Mouse (Mus musculus) frontal cortex, postnatal 10 days (tissue): Measurements from ENCODE around the gene Ppfibp1.

Source experiments
- DNase-seq, 2 experiments: peaks; one replicate each; pipeline ENCODE4 v3.0.0; 2022; ENCODE audit warnings: low spot score in 2 of 2, mixed read lengths in 1 of 2

Ppfibp1 gene

DNA sequence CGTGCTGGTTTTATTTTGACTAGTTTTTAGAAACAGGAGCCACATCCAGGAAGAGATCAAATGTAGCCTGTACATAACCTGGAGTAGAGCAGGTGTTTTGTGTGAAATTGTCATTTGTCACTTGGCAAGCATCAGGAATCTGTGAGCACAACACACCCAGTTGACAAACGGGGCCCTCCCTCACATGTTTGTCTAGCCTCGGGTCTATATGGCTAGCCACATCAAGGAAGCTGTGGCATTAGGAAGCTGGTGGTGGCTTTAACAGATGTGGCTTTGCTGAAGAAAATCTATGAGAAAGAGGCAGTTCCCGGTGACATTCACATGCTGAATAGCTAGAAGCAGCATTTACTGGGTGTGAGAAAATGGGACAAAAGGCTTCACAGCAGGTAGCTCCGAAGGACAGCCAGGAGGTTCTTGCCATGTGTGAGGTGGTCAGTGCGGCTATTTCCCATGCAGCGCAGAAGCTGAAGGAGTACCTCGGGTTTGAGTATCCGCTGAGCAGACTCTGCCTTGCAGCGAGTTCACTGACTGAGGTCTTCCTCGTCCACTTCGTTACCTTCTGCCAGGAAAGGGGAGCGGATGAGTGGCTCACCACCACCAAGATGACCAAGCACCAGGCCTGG lies 144.1 kb downstream of the Ppfibp1 start, which contains the start of gene Rep15:
TSS of gene Rep15 (plus strand) at position 282 of the 623 bp plus-strand sequence.
- DNase-seq = no peak

DNA sequence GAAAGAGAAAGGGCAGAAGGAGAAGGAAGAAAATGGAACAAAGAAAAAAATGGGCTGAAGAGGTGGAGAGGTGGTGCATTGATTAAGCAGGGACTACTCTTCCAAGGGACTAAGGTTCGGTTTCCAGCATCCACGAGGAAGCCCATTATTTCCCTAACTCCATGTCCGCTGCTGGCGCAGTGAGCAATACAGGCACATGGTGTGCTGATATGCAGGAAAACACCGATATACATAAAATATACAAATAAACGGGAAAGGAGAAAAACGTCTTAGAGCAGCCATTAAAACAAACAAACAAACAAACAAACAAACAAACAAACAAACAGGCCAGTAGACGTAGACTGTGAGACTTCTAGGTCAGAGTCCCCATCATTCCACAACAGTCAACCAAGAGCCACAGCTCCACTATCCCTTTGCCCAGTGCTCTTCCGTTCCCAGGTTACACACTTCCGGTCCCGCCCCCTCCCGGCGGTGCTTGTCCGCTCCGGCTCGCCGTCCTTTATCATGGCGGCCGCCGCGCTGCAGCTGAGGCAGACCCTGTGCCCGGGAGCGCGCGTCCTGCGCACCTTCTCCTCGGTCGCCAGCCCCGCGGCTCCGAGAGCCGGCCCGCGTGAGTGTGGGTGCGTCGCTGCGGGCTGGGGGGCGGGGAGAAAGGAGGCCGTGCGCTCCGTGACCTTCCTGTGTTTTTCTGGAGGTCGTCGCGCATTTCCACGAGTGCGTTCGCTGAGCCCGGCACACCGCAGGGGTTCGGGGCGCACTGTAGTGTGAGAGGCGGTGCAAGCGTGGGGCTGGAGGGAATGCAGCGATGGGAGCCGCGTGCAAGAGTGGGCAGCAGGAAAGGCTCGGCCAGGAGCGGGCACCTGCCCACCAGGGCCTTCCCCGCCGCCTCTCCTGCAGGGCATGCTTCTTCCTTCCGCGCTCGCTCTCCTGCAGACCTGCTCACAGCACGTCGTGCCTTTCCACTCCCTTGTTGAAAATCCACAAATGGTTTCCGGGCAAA lies 154.3 kb downstream of the Ppfibp1 start, which contains the start of gene Mrps35:
TSS of gene Mrps35 (plus strand) at position 474 of the 1,000 bp plus-strand sequence.
- peak; percentile 82 to 88 for DNase-seq

DNA sequence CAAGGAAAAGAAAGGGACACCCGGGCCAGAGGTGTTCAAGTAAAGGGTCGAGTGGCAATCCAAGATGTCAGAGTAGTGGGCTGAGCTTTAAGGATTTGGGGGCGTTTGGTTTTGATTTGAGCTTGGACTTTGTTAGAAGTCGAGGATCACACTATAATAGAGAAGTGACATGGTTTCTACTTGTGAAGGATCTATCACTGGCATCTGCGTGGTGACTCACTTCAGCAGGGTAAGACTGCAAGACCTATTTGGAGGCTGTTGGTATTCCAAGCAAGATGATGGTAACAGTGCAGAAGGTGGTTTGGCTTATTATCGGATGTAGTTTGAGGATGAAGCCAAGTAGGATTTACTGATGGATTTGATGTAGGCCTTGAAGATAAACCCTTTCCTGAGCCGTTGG lies 155.3 kb downstream of the Ppfibp1 start:
- DNase-seq = no peak

DNA sequence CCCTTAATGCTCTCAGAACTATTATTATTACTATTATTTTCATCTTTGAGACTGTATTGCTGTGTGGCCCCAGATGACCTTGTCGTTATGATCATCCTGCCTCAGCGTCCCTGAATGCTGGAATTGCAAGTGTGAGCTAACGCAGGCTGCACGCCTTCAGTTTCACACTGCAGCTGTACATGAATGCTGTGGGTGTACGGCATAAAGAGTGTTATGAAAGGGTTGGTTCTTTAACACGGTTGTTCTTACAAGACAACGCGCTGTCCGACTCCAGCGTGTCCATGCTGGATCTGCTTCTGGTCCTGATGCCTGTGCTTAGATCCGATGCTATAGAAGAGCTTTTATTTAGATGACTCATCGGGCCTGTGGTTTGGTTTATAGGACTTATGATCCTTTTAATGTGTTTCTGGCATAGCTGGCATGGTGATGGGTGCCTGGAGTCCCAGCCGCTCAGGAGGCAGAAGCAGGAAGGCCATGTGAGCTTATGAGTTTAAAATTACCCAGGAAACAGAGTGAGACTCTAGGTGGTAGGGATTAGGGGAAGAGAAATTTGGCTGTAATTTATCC lies 161.0 kb downstream of the Ppfibp1 start:
- no peak for DNase-seq

DNA sequence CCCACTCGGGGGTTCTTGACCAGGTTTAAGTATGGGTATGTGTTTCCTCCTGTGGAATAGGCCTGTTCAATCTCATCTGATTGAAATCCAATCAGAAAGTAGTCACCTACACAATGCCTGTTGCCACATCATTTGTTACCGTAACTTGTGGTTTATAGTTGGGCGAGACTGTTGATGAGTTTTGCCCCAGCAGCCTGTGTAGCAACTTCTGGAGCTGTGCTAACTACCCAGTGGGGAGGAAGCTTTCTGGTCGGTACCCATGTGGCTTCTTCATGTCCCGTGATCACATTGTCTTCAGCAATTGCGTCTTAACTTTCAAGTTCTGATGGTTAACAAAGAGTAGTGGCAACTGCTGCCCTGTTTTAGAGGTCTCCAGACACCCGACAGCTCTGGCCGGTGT lies 163.4 kb downstream of the Ppfibp1 start:
- DNase-seq = no peak

DNA sequence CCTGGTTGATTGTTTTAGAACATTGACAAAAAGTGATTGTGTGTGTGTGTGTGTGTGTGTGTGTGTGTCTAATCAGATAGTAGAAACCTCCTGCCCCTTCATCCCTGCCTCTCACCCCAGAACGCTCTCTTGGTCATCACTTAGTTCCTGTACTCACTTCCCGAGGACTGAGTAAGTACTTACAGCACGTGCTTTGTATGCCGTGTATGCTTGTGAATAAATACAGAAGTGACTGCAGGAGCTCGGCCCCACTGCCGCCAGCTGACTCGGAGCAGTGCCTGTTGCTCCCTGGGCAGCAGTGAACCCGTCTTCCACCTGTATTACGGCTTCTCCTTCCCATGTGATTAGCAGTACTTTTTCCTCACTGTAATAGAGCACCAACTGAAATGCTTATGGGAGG lies 164.2 kb downstream of the Ppfibp1 start:
- DNase-seq = no peak

DNA sequence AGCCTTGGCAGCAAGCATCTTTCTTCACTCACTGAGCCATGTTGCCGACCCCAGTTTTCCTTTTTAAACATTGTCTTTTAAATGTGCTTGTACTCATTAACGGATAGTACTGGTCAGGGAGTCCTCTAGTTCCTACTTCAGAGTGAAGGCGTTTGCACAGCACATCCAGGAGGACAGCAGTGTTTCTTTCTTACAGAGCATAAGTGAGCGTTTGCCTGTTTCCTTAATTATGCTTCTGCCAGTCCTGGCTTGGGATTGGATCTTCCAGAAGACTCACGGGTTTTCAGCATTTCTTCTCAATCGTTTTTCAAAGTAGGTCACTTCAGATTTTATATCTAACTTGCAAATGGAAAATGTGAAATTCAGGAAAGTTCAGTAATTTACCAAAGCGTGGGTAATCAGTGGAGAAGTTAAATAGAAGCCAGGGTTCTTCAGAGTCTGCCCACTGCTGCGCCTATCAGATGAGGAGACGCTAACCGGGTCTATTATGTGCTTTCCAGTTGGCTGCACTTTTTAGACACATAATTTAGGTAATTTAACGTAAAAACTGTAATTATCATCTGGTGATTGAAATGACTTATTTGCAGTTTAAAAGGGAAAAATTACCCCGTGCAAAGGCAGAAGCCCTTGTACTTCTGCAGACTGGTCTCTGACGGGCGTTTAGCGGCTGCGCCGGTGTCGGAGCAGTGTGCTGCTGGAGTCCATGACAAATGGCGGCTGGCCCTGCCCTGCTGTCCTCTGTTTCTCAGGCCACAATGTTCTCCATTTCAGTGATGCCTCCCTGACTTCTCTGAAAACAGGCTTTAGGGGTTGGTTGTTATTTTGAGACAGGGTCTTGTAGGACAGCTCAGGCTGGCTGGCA lies 165.7 kb downstream of the Ppfibp1 start:
- no peak for DNase-seq

DNA sequence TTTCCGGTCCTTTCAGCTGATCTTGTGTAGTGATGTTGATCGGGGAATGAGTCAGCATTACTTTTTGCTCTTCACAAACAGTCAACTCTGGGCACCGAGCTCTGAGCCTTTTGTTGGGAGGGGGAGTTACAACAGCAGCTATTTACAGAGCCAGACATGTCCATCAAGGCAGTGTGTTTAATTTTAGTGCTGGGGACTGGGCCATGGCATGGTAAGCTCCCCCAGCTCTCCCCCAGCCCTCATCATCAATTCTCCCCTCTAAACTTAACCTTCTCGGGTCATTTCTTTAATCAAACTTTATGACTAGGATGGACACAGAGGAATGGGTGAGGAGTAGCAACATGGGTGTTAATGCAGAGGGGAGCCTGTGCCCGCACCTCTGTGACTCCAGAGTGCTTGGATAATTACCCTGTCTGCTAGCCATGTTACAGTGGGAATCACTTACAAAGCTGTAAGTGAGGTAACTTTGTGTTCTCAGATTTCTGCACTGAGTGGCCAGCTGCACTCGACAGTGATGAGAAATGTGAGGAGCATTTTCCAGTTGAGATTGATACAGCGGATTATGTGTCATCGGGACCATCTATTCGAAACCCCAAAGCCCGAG lies 167.2 kb downstream of the Ppfibp1 start:
- DNase-seq = no peak

DNA sequence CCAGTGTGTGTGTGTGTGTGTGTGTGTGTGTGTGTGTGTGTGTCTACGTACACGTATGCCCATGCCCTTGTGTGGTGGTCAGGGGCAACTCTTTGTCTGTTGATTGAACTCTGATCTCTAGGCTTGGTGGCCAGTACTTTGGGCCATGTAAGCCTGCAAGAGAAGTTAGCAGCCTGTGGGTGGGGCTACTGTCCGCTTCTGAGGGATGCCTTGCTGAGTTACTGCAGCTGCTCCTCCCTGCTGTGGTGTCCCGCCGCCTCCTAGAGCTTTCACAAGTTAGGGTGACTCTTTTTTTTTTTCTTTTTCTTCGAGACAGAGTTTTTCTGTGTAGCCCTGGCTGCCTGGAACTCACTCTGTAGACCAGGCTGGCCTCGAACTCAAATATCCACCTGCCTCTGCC lies 171.0 kb downstream of the Ppfibp1 start:
- no peak for DNase-seq

DNA sequence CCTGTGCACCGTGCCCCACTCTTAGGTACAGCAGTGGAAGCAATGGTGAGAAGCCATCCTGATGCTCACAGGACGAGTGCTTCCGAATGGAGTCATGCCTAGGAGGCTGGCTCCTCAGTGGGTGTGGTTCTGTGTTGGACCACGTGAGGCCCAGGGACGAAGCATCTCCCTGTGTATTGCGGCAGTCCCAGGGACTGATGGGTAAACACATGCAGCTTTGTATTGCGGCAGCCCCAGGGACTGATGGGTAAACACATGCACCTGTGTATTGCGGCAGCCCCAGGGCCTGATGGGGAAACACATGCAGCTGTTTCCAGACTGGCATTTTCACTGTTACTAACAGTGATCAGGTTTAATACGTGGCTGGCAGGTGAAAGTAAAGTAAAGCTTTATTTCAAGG lies 173.3 kb downstream of the Ppfibp1 start:
- DNase-seq = no peak

DNA sequence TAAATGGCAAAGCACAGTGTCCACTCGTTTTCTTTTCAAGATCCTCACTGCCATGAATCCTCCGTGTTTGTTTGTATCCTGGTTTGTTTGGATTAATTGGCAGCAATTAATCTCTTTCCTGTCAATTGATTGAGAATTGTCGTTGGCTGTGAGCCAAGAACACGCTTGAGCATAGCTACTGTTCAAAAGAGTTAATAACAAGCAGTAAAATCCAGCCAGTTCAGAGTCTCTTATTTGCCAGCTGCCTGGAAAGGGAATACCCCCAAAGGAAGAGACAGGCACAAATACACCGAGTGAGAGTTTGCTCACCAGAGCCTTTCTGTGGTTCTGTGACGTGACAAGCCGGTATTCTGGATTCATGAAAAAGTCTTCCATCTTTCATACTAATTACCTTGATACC lies 173.7 kb downstream of the Ppfibp1 start:
- DNase-seq = no peak

DNA sequence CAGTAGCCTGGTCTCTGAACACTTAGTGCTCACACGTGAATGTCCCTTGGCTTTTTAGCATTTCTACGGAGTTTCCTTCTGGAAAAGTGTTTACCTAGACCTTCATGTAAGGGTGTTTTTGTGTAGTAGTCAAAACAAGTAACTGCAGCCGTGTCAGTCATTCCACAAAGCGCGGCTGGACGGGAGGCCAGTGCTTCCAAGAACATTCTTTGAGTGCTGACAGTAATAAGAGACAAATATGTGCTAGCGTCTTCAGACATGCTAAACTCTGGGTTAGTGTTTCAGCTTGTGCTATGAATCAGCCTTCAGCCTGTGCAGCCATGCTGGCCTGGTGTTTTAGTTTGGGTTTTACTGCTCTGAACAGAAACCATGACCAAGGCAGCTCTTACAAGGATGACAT lies 174.4 kb downstream of the Ppfibp1 start:
- no peak for DNase-seq

DNA sequence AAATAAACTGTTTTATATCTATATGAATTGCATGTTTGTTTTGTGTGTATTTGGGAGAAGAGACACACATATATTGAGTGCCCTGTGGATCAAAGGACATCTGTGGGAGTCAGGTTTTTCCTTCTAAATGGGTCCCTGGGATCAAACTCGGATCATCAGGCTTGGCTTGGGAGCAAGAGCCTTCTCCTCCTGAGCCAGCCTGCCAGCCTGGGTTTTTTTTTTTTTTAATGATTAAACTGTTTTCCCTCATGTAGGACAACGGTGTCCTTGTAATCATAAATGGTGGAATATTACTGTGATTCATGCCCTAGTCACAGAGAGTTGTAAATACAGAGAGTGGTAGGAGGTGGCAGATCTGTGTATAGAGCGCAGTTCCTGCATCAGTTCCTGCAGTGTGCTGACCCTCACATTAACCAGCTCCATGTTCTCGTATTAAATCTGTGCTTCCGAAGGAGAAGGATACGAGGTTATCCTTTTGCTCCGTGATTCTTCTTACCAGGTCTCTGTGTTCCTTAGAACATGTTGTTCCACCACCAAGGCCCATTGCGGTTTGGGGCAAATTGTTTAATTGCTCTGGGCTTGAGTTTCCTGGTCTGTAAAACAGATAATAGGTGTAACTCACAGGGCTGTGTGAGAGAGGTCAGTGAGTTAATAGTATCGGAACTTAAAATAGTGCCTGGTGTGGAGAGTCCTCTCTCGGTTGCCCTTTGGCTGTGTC lies 176.1 kb downstream of the Ppfibp1 start:
- no peak for DNase-seq

DNA sequence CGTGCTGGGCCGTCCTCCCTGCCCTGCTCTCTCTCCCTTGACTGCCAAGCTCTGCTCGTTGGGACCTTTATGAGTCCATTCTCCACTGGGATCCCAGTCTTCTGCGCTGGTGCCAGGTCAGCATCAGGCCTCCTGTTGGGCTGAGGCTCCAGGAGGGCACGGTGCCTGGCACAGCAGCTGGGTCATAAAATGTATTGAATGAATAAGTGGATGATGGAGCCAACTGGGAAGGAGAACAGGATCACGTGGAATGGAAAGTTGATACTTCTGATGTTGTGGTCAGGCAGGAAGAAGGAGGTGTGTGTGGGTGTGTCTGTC lies 176.6 kb downstream of the Ppfibp1 start:
- DNase-seq = no peak

DNA sequence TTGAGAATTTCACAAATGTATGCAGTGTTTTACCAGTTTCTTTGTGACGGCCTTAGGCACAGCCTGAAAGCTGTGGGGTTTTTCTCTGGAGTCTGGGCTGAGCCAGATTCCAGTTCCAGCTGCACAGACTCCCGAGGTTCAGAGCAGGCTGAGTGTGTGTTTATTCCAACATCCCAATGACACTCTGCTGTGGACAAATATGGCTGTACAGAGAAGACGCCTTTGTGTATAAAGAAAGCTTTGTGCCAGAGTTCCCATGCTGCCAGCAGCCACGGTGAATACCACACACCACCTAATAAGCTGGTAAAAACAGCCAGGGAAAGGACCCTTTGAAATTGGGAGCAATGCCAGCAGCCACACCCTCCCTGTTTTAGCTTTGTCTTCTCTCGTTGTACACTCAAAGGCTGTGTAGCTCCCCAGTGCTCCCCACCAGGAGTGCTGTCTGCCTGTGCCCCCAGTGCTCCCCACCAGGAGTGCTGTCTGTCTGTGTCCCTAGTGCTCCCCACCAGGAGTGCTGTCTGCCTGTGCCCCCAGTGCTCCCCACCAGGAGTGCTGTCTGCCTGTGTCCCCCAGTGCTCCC lies 187.6 kb downstream of the Ppfibp1 start:
- DNase-seq = no peak

DNA sequence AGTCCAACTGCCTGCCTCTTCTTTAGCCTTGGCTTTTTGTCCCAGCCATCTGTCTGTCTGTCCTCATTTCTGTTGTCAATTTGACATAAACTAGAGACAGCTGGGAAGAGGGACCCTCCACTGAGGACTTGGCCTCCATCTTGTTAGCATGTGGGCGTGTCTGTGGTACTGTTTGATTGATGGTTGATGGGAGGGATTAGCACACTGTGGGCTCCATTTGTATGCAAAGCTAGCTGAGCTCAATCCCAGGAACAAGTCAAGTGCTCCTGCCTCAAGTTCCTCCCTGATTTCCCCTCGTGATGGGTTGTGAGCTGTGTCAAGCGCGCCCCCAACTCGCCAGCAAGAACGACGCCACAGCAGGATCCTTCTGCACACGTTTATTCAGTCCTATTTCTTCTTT lies 188.6 kb downstream of the Ppfibp1 start:
- DNase-seq = no peak

DNA sequence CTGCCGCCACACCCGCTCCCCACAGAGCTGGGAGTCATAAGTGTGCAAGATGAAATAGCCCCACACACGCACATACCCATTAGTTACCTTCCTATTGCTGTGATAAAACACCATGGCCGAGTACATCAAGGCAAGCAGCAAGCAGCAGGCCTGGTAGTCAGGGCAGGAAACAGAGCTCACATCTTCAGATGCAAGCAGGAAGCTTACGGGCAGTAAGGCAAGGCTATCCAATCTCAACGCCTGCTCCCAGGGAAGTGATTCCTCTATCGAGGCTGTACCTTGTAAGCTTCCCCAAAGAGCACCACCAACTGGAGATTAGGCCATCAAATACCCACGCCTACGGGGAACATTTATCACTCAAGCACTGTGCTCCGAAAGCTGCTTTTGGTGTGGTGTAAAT lies 191.6 kb downstream of the Ppfibp1 start:
- no peak for DNase-seq
